Mouse (Mus musculus) heart, adult 2 months (tissue): ENCODE measurements around the gene Gm15557. TPM values are rescaled to one million over a fixed set of nuclear protein-coding genes. Genes with fewer than 3 reads are reported as not detected.

ENCODE experiments used
- DNase-seq, 2 experiments: peaks; one replicate each; pipeline ENCODE4 v3.0.0; 2021
- H3K27ac ChIP-seq: fragments of 200-600 bp; 2 replicates; pipeline ENCODE4 v1.8.1; 2022
- H3K27me3 ChIP-seq: fragments of 200-500 bp; 2 replicates; pipeline ENCODE4 v1.6.1; 2012; ENCODE audit warnings: mild to moderate bottlenecking, low read length, inconsistent platforms, mixed read lengths; ENCODE audit not compliant: control insufficient read depth, insufficient read depth
- H3K36me3 ChIP-seq: fragments of 200-500 bp; 2 replicates; pipeline ENCODE4 v1.6.1; 2012; ENCODE audit warnings: low read length, inconsistent platforms; ENCODE audit not compliant: control insufficient read depth, insufficient read depth
- H3K4me1 ChIP-seq: fragments of 200-500 bp; 2 replicates; pipeline ENCODE4 v1.6.1; 2011; ENCODE audit warnings: low read length; ENCODE audit not compliant: control insufficient read depth, insufficient read depth
- H3K4me3 ChIP-seq: fragments of 200-600 bp; 2 replicates; pipeline ENCODE4 v1.8.1; 2022
- H3K79me2 ChIP-seq: fragments of 200-500 bp; replicated peaks from 2 replicates; pipeline ENCODE4 v1.6.1; 2012; ENCODE audit warnings: mild to moderate bottlenecking, inconsistent platforms, low read length, moderate library complexity, mixed read lengths; ENCODE audit not compliant: control insufficient read depth, insufficient read depth
- H3K9ac ChIP-seq: fragments of 200-500 bp; 2 replicates; pipeline ENCODE4 v1.6.1; 2012; ENCODE audit warnings: low read depth, mild to moderate bottlenecking, control low read depth, inconsistent platforms, low read length, mixed read lengths
- CTCF ChIP-seq: fragments of 200-600 bp; IDR thresholded peaks from 2 replicates; pipeline ENCODE4 v1.8.1; 2022; ENCODE audit warnings: antibody characterized with exemption, mild to moderate bottlenecking, moderate library complexity
- EP300 ChIP-seq: fragments of 200-500 bp; IDR thresholded peaks from 2 replicates; pipeline ENCODE4 v1.6.1; 2011; ENCODE audit warnings: low read depth, low read length, control low read depth; ENCODE audit not compliant: insufficient read depth
- POLR2A ChIP-seq: fragments of 200-500 bp; IDR thresholded peaks from 2 replicates; pipeline ENCODE4 v1.6.1; 2011; ENCODE audit warnings: mild to moderate bottlenecking, low read depth, low read length, control low read depth; ENCODE audit not compliant: insufficient read depth
- WGBS: fragments of 180-500 bp; shearing (Covaris S2); methylation state at CpG from one replicate; pipeline ENCODE4 v1.1.7; 2018; 5-methylcytosine and 5-hydroxymethylcytosine counted together
- intact Hi-C: fragments of 180-260 bp; cut with DNase I; formaldehyde crosslinking; loops from one replicate; pipeline ENCODE4 v1.15.1; 2025
- polyA plus RNA-seq: library from polyadenylated mRNA; depleted of rRNA; stranded (reverse); fragments of >200 nt; gene quantifications from 2 replicates; pipeline ENCODE4 v1.2.3, GENCODE M21; 2012; rRNA removed
- total RNA-seq, 2 experiments: library from RNA; stranded (reverse); gene quantifications; 2 replicates each; pipeline ENCODE4 v1.2.3; 2021

Gm15557 gene
- total and polyA plus RNA-seq, 3 experiments: not detected

- Histone ChIP-seq H3K79me2 (no peaks in the 10 kb centered on the region), H3K4me1 (no peaks in the 10 kb centered on the region), H3K9ac (no peak overlapping the region), H3K27me3 (no peaks in the 10 kb centered on the region), H3K36me3 (no peaks in the 10 kb centered on the region), H3K27ac (no peak overlapping the region), H3K4me3 (no peak overlapping the region)
- TF ChIP-seq CTCF (no peak), EP300 (no peak), POLR2A (no peak)
- no peak for DNase-seq
- WGBS: 93% methylated on average over 7 of the region's 7 CpGs
- intact Hi-C loops: no loop called here
These were observed 45.2 kb downstream of the Gm15557 start for GRCm38 (mm10) chr2:155985776-155986175.

GRCm38 (mm10) chr2:155987131-155987530 is 46.6 kb downstream of the Gm15557 start:
- no peak for DNase-seq
- Histone ChIP-seq H3K27me3 (no peaks in the 10 kb centered on the region), H3K9ac (no peak overlapping the region), H3K36me3 (no peaks in the 10 kb centered on the region), H3K4me3 (no peak overlapping the region), H3K27ac (no peak overlapping the region), H3K79me2 (no peaks in the 10 kb centered on the region), H3K4me1 (no peaks in the 10 kb centered on the region)
- TF ChIP-seq CTCF: no peak
- TF ChIP-seq EP300: no peak
- TF ChIP-seq POLR2A: no peak
- intact Hi-C loops: no loop called here
- WGBS: 97% methylated on average over 6 of the region's 6 CpGs

GRCm38 (mm10) chr2:155989085-155989484 is 48.6 kb downstream of the Gm15557 start:
- Histone ChIP-seq H3K4me3 (no peak overlapping the region), H3K4me1 (no peaks in the 10 kb centered on the region), H3K27ac (no peak overlapping the region), H3K79me2 (no peaks in the 10 kb centered on the region), H3K9ac (no peak overlapping the region), H3K36me3 (no peaks in the 10 kb centered on the region), H3K27me3 (no peaks in the 10 kb centered on the region)
- no peak for DNase-seq
- no peak for TF ChIP-seq POLR2A
- no peak for TF ChIP-seq CTCF
- no peak for TF ChIP-seq EP300
- intact Hi-C loops: no loop called here
- 74% methylated on average over 4 of the region's 4 CpGs for WGBS

- intact Hi-C loops: no loop called here
- Histone ChIP-seq H3K4me1 (no peaks in the 10 kb centered on the region), H3K36me3 (no peaks in the 10 kb centered on the region), H3K4me3 (no peak overlapping the region), H3K27me3 (no peaks in the 10 kb centered on the region), H3K27ac (no peak overlapping the region), H3K79me2 (no peaks in the 10 kb centered on the region), H3K9ac (no peak overlapping the region)
- DNase-seq: no peak
- TF ChIP-seq POLR2A: no peak
- WGBS: 80% methylated on average over 10 of the region's 10 CpGs
These were observed 50.6 kb downstream of the Gm15557 start for GRCm38 (mm10) chr2:155991151-155991550.

- no peaks in the 10 kb centered on the region for H3K27me3 ChIP-seq
- H3K4me1 ChIP-seq: no peaks in the 10 kb centered on the region
- H3K36me3 ChIP-seq: no peaks in the 10 kb centered on the region
- H3K9ac ChIP-seq: no peak overlapping the region; the same call in 1 of the 2 replicates
- no peak overlapping the region for H3K4me3 ChIP-seq
- H3K79me2 ChIP-seq: no peaks in the 10 kb centered on the region
- intact Hi-C loops: no loop called here
- TF ChIP-seq EP300 (no peak), CTCF (peak; percentile 35)
- DNase-seq: peak; percentile 63 to 69
- H3K27ac ChIP-seq: no peak overlapping the region
- 53% methylated on average over 14 of the region's 14 CpGs for whole genome bisulfite sequencing
These were observed 51.4 kb downstream of the Gm15557 start for GRCm38 (mm10) chr2:155991863-155992321.

Other genes with a start within 250 kb of the Gm15557 start
- gene Trpc4ap, start 248.3 kb upstream of the Gm15557 start, total RNA-seq: 10 to 100 TPM; 77.0 to 84.9 TPM
- gene Trpc4ap, start 248.3 kb upstream of the Gm15557 start, polyA plus RNA-seq: 95.6 and 114 TPM in 2 replicates
- 1 to 10 TPM; 6.0 to 6.4 TPM for gene Edem2, start 211.3 kb upstream of the Gm15557 start, total RNA-seq
- 14.4 and 16.9 TPM in 2 replicates for gene Edem2, start 211.3 kb upstream of the Gm15557 start, polyA plus RNA-seq
- not detected for gene Gm17581, start 204.9 kb upstream of the Gm15557 start, total RNA-seq
- gene Gm17581, start 204.9 kb upstream of the Gm15557 start, polyA plus RNA-seq: not detected in 2 replicates
- 1 to 10 TPM; 3.0 to 4.8 TPM for gene Procr, start 189.6 kb upstream of the Gm15557 start, total RNA-seq
- gene Procr, start 189.6 kb upstream of the Gm15557 start, polyA plus RNA-seq: 2.0 and 2.4 TPM in 2 replicates
- gene Mmp24, start 165.4 kb upstream of the Gm15557 start, total RNA-seq: not detected
- 0.06 TPM in 1 of 2 replicates, not detected in the other for gene Mmp24, start 165.4 kb upstream of the Gm15557 start, polyA plus RNA-seq
- gene BC029722, start 121.3 kb upstream of the Gm15557 start, total RNA-seq: 10 to 100 TPM; 25.4 to 28.9 TPM
- 41.0 and 43.7 TPM in 2 replicates for gene BC029722, start 121.3 kb upstream of the Gm15557 start, polyA plus RNA-seq
- gene Eif6, start 113.8 kb upstream of the Gm15557 start, total RNA-seq: 10 to 100 TPM; 51.2 to 52.3 TPM
- 40.1 and 51.4 TPM in 2 replicates for gene Eif6, start 113.8 kb upstream of the Gm15557 start, polyA plus RNA-seq
- gene Fam83c, start 105.9 kb upstream of the Gm15557 start, total RNA-seq: not detected
- not detected in 2 replicates for gene Fam83c, start 105.9 kb upstream of the Gm15557 start, polyA plus RNA-seq
- gene Uqcc1, start 10.4 kb upstream of the Gm15557 start, total RNA-seq: 100 to 1,000 TPM; 268 to 270 TPM
- 144 and 246 TPM in 2 replicates for gene Uqcc1, start 10.4 kb upstream of the Gm15557 start, polyA plus RNA-seq
- gene Gdf5, start 4.6 kb downstream of the Gm15557 start, total RNA-seq: not detected
- 0.16 TPM in 1 of 2 replicates, not detected in the other for gene Gdf5, start 4.6 kb downstream of the Gm15557 start, polyA plus RNA-seq
- 1 to 10 TPM; 5.3 to 7.4 TPM for gene Cep250, start 15.7 kb downstream of the Gm15557 start, total RNA-seq
- 2.8 and 5.0 TPM in 2 replicates for gene Cep250, start 15.7 kb downstream of the Gm15557 start, polyA plus RNA-seq
- gene 6430550D23Rik, start 67.2 kb downstream of the Gm15557 start, total RNA-seq: under 1 TPM; 0.55 to 0.61 TPM
- gene 6430550D23Rik, start 67.2 kb downstream of the Gm15557 start, polyA plus RNA-seq: 0.78 and 2.2 TPM in 2 replicates
- 10 to 100 TPM; 60.1 to 67.5 TPM for gene Ergic3, start 67.3 kb downstream of the Gm15557 start, total RNA-seq
- 104 TPM in 2 replicates for gene Ergic3, start 67.3 kb downstream of the Gm15557 start, polyA plus RNA-seq
- not detected for gene Fer1l4, start 112.2 kb downstream of the Gm15557 start, total RNA-seq
- gene Fer1l4, start 112.2 kb downstream of the Gm15557 start, polyA plus RNA-seq: 0.12 and 0.18 TPM in 2 replicates
- gene Spag4, start 124.4 kb downstream of the Gm15557 start, total RNA-seq: 1 to 10 TPM in 1 of 2 experiments, under 1 TPM in 1; 0.99 to 1.8 TPM
- 1.7 and 2.4 TPM in 2 replicates for gene Spag4, start 124.4 kb downstream of the Gm15557 start, polyA plus RNA-seq
- 10 to 100 TPM in 1 of 2 experiments, 1 to 10 TPM in 1; 8.1 to 12.2 TPM for gene Cpne1, start 171.2 kb downstream of the Gm15557 start, total RNA-seq
- gene Cpne1, start 171.2 kb downstream of the Gm15557 start, polyA plus RNA-seq: 31.8 and 37.1 TPM in 2 replicates
- 10 to 100 TPM; 11.4 TPM for gene Rbm12, start 171.2 kb downstream of the Gm15557 start, total RNA-seq
- 12.0 and 13.6 TPM in 2 replicates for gene Rbm12, start 171.2 kb downstream of the Gm15557 start, polyA plus RNA-seq
- 10 to 100 TPM; 11.9 to 13.5 TPM for gene Gm28036, start 186.4 kb downstream of the Gm15557 start, total RNA-seq
- 2.8 and 3.4 TPM in 2 replicates for gene Gm28036, start 186.4 kb downstream of the Gm15557 start, polyA plus RNA-seq
- gene Romo1, start 203.3 kb downstream of the Gm15557 start, total RNA-seq: 100 to 1,000 TPM; 321 to 367 TPM
- 244 and 304 TPM in 2 replicates for gene Romo1, start 203.3 kb downstream of the Gm15557 start, polyA plus RNA-seq
- 10 to 100 TPM; 81.4 to 96.6 TPM for gene Nfs1, start 203.5 kb downstream of the Gm15557 start, total RNA-seq
- gene Nfs1, start 203.5 kb downstream of the Gm15557 start, polyA plus RNA-seq: 83.7 and 116 TPM in 2 replicates
- gene Rbm39, start 239.5 kb downstream of the Gm15557 start, total RNA-seq: 100 to 1,000 TPM; 124 to 143 TPM
- 25.8 and 45.2 TPM in 2 replicates for gene Rbm39, start 239.5 kb downstream of the Gm15557 start, polyA plus RNA-seq